Mouse (Mus musculus) B cell, adult 62 days (primary cell): ENCODE data around the gene Tpk1. TPM values are rescaled to one million over a fixed set of nuclear protein-coding genes. Genes with fewer than 3 reads are reported as not detected.

Experiments
- total RNA-seq: library from RNA; stranded (reverse); gene quantifications from 4 replicates; pipeline ENCODE4 v1.2.4, GENCODE M21; 2023

Tpk1 gene
- total RNA-seq, result 7.9 to 17.1 TPM (median 11.3 TPM) in 4 replicates

DNA sequence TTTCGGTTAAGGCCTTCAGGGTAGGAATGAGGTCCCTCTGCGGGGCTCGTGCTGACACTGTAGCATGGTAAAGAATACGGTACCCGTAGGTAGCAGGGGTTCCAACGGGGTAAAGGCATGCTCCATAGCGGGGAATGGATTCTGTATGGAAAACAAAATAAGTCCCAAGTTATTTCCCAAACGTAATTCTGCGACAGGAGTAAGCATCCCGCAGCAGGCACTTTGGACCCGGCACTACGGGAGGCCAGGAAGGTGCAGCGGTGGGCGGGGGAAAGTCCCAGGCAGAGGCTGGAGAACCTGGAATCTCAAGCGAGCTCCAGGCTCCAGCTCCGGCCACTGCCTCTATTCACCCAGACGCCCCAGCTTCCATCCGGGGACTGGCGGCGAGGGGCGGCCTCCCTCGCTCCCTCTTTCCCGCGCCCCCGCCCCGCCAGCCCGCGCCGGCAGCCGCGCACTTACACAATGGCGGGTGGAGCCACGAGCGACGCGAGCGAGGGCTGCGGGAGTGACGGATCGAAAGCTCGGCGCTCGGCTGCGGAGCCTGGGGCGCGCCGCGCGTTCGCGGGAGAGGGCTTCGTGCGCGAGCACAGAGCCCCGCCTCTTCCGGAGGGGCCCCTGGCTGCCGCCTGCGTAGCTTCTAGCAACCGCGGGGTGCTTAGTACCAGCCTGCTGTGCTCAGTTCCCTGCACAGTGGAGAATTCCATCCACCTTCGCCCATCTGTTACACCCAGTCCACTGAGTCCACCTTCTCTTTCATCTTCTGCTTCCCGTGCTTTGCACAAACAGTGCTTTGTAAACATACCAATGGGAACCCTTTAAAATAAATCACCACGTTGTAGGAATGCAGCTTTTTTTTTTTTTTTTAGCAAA, at the start of gene Tpk1:
TSS of gene Tpk1 (minus strand) at position 602 of the 870 bp plus-strand sequence.

DNA sequence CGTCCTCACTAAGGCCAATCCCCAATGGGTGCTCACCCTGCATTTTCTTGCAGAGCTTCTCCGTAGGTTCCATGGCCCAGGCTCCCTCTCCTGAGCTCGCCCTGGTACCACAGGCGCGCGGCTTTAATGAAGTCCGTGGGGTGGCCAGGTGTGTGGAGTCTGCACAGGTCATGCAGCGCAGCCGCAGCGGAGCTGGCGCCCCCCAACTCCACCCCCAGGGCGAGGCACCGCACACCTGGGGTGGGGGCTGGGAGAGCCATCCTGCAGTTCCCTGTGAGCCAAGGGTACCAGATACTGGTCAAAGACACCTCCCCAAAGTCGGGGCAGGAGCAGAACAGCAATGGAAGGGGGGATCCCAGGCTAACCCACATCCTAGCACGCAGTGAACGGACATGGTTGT, 356.6 kb downstream of the Tpk1 start, which contains the start of gene Nobox:
TSS of gene Nobox (minus strand) at position 101 of the 400 bp plus-strand sequence.

